Mouse (Mus musculus) right cerebral cortex, adult 2 months (tissue): Measurements from ENCODE around the gene Tnfrsf22.

ENCODE experiments used
- DNase-seq, 2 experiments: peaks; one replicate each; pipeline ENCODE4 v3.0.0; 2021 to 2022; ENCODE audit warnings: low spot score in 2 of 2

Gene Tnfrsf22

GRCm38 (mm10) chr7:143631503-143631902 lies 18.0 kb downstream of the Tnfrsf22 start:
- no peak for DNase-seq

GRCm38 (mm10) chr7:143629501-143629900 lies 20.0 kb downstream of the Tnfrsf22 start:
- DNase-seq: no peak

GRCm38 (mm10) chr7:143628540-143628939 lies 20.9 kb downstream of the Tnfrsf22 start, which contains the start of gene Tnfrsf26:
Tnfrsf26 (minus strand) TSS chr7:143628722.
- no peak for DNase-seq

GRCm38 (mm10) chr7:143627555-143628286 lies 21.7 kb downstream of the Tnfrsf22 start:
- DNase-seq: no peak

GRCm38 (mm10) chr7:143626178-143626577 lies 23.3 kb downstream of the Tnfrsf22 start:
- DNase-seq: no peak

GRCm38 (mm10) chr7:143625151-143625550 lies 24.3 kb downstream of the Tnfrsf22 start:
- no peak for DNase-seq

GRCm38 (mm10) chr7:143624561-143624960 lies 24.9 kb downstream of the Tnfrsf22 start:
- DNase-seq: no peak

GRCm38 (mm10) chr7:143620951-143621350 lies 28.5 kb downstream of the Tnfrsf22 start:
- DNase-seq: peak; percentile 10 to 16

GRCm38 (mm10) chr7:143614404-143615135 lies 34.9 kb downstream of the Tnfrsf22 start:
- no peak for DNase-seq

GRCm38 (mm10) chr7:143612215-143612614 lies 37.2 kb downstream of the Tnfrsf22 start:
- DNase-seq: no peak

GRCm38 (mm10) chr7:143605321-143605720 lies 44.1 kb downstream of the Tnfrsf22 start:
- DNase-seq: no peak

GRCm38 (mm10) chr7:143604889-143605288 lies 44.6 kb downstream of the Tnfrsf22 start:
- no peak for DNase-seq

GRCm38 (mm10) chr7:143601705-143602104 lies 47.8 kb downstream of the Tnfrsf22 start:
- DNase-seq: no peak

- no peak for DNase-seq
Measured at GRCm38 (mm10) chr7:143600231-143600740, 49.2 kb downstream of the Tnfrsf22 start.

- peak; percentile 94 to 97 for DNase-seq
Measured at GRCm38 (mm10) chr7:143599428-143600230, 49.8 kb downstream of the Tnfrsf22 start, which contains the start of gene Cars. Cars (minus strand) TSS chr7:143600090.

- no peak for DNase-seq
Measured at GRCm38 (mm10) chr7:143594865-143595264, 54.6 kb downstream of the Tnfrsf22 start.

GRCm38 (mm10) chr7:143592255-143592654 lies 57.2 kb downstream of the Tnfrsf22 start:
- DNase-seq: no peak

- DNase-seq: no peak
Measured at GRCm38 (mm10) chr7:143588006-143588405, 61.5 kb downstream of the Tnfrsf22 start.

GRCm38 (mm10) chr7:143587586-143587985 lies 61.9 kb downstream of the Tnfrsf22 start:
- DNase-seq: no peak
